Mouse (Mus musculus): ENCODE measurements around the gene Ndufb7. TPM values are rescaled to one million over a fixed set of nuclear protein-coding genes. Genes with fewer than 3 reads are reported as not detected.

The Ndufb7 gene
- polyA plus RNA-seq, 1 experiment, result 102 TPM

DNA sequence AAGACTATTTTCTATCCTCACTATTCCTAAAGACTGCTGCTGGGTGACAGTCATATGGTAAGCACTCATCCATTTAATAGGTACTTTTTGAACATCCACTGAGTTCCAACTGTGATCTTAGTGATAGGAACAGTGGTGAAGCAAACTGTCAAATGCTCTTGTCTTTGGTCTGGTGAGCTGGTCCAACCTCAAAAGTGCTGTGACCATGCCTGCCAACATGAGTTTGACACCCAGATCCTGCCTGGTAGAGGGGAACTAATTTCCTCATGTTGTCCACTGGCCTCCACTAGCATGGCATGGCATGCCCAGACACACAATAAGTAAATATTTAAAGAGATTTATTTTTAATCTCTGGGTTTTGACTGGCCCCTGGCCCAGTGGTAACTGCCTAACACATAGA is 50.2 kb downstream of the Ndufb7 start:
- TF ChIP-seq EP300 (IDR thresholded peaks at IDR 0.05; ENCODE audit: insufficient read depth, low read depth, low read length) (no peak), CTCF (IDR thresholded peaks at IDR 0.05; ENCODE audit: low read depth, low read length) (no peak)
- H3K9ac ChIP-seq (ENCODE audit: low read depth, poor library complexity, severe bottlenecking), result no peak overlapping the region
- no peak overlapping the region for H3K27ac ChIP-seq (ENCODE audit: insufficient read depth, low read length)
- no peaks in the 10 kb centered on the region for H3K27me3 ChIP-seq (ENCODE audit: control insufficient read depth, insufficient read depth, low read length, poor library complexity, severe bottlenecking)
- peaks cover 12% of the 10 kb centered on the region for H3K36me3 ChIP-seq (ENCODE audit: control insufficient read depth, insufficient read depth, low read length, poor library complexity, severe bottlenecking)
- no peak overlapping the region for H3K4me3 ChIP-seq (ENCODE audit: low read depth, low read length)
- no peaks in the 10 kb centered on the region for H3K4me1 ChIP-seq (ENCODE audit: control insufficient read depth, insufficient read depth, low read length)
- H3K9me3 ChIP-seq (replicated peaks; ENCODE audit: control insufficient read depth, insufficient read depth, low read length, poor library complexity, severe bottlenecking), result no peaks in the 10 kb centered on the region; the same call in 1 of the 2 replicates

DNA sequence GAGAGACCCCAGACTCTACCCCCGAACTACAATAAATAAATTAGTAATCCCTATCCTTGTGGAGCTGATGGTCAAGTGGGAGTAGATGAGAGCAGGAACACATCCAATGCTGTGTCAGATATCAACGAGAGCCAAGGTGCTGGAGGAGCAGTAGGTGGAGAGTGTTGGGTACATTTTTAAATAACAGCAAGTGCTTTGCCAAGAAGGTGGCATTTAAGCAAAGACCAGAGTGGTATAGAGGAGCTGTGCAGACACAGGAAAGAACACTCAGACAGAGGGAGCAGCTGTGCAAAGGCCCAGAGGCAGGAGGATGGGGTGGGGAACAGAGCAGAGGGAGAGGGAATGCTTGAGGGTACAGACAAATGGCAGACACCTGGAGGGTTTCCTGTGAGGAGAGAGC is 50.6 kb downstream of the Ndufb7 start:
- Histone ChIP-seq H3K36me3 (ENCODE audit: control insufficient read depth, insufficient read depth, low read length, poor library complexity, severe bottlenecking) (peaks cover 7% of the 10 kb centered on the region), H3K4me1 (ENCODE audit: control insufficient read depth, insufficient read depth, low read length) (no peaks in the 10 kb centered on the region), H3K9me3 (replicated peaks; ENCODE audit: control insufficient read depth, insufficient read depth, low read length, poor library complexity, severe bottlenecking) (no peaks in the 10 kb centered on the region; the same call in 1 of the 2 replicates), H3K4me3 (ENCODE audit: low read depth, low read length) (no peak overlapping the region), H3K9ac (ENCODE audit: low read depth, poor library complexity, severe bottlenecking) (no peak overlapping the region), H3K27ac (ENCODE audit: insufficient read depth, low read length) (no peak overlapping the region), H3K27me3 (ENCODE audit: control insufficient read depth, insufficient read depth, low read length, poor library complexity, severe bottlenecking) (no peaks in the 10 kb centered on the region)
- no peak for TF ChIP-seq POLR2A (IDR thresholded peaks at IDR 0.05; ENCODE audit: insufficient read depth, low read length)
- TF ChIP-seq EP300 (IDR thresholded peaks at IDR 0.05; ENCODE audit: insufficient read depth, low read depth, low read length), result no peak
- no peak for TF ChIP-seq CTCF (IDR thresholded peaks at IDR 0.05; ENCODE audit: low read depth, low read length)

DNA sequence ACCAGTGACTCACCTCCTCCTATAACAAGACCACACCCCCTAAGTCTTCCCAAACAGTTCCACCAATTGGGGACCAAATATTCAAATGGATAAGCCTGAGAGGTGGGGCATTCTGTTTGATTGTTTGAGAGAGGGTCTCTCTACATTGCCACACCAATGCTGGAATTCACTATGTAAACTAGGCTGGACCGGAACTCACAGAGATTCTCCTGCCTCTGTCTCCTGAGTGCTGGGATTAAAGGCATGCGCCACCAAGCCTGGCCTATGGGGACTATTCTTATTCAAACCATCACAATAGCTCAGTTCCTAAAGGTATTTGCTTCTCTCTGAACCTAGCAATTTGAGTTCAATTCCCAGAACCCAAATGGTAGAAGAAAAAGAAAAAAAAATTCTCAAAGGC is 52.1 kb downstream of the Ndufb7 start:
- Histone ChIP-seq H3K27ac (ENCODE audit: insufficient read depth, low read length) (no peak overlapping the region), H3K9ac (ENCODE audit: low read depth, poor library complexity, severe bottlenecking) (no peak overlapping the region)
- TF ChIP-seq POLR2A (IDR thresholded peaks at IDR 0.05; ENCODE audit: insufficient read depth, low read length) (no peak), EP300 (IDR thresholded peaks at IDR 0.05; ENCODE audit: insufficient read depth, low read depth, low read length) (no peak), CTCF (IDR thresholded peaks at IDR 0.05; ENCODE audit: low read depth, low read length) (no peak)

DNA sequence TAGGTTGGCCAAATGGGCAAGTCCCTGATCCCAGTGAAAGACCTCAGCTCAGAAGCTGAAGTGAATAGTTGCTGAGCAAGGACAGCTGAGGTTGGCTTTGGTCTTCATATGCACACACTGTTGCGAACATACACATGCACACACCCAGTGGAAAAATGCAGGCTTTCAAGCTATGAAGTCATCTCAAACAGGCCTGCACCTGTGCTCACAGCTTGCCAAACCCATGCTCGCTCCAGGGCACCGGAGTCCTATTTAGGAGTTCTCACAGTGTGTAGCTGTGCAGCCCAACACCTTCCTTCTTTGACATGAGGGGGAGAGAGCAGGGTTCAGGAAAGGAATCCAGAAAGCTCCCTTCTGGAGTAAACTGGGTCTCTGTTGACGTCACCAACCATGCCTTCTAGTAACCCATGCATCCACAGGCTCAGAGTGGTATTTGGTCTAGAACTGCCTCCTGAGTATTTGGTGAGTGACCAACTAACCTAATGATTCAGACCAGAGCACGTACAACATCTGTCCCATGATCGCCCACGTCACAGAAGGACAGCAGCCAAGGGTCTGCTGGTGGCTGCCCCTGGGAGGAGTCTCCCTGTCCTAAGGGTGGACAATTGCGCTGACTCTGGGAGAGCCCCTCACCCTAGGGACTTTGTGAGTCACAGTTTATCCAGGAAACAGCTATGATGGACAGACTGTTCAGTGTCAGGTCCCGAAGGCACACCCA is 53.3 kb downstream of the Ndufb7 start:
- TF ChIP-seq POLR2A (IDR thresholded peaks at IDR 0.05; ENCODE audit: insufficient read depth, low read length) (no peak), CTCF (IDR thresholded peaks at IDR 0.05; ENCODE audit: low read depth, low read length) (no peak)
- H3K9me3 ChIP-seq (replicated peaks; ENCODE audit: control insufficient read depth, insufficient read depth, low read length, poor library complexity, severe bottlenecking), result no peaks in the 10 kb centered on the region; the same call in 1 of the 2 replicates
- no peak overlapping the region for H3K9ac ChIP-seq (ENCODE audit: low read depth, poor library complexity, severe bottlenecking)
- H3K4me3 ChIP-seq (ENCODE audit: low read depth, low read length), result no peak overlapping the region
- no peaks in the 10 kb centered on the region for H3K4me1 ChIP-seq (ENCODE audit: control insufficient read depth, insufficient read depth, low read length)
- no peak overlapping the region for H3K27ac ChIP-seq (ENCODE audit: insufficient read depth, low read length)
- H3K36me3 ChIP-seq (ENCODE audit: control insufficient read depth, insufficient read depth, low read length, poor library complexity, severe bottlenecking), result no peaks in the 10 kb centered on the region
- no peaks in the 10 kb centered on the region for H3K27me3 ChIP-seq (ENCODE audit: control insufficient read depth, insufficient read depth, low read length, poor library complexity, severe bottlenecking)

More for the DNA sequence above, 52.1 kb downstream of the Ndufb7 start:
- H3K9me3 ChIP-seq (replicated peaks; ENCODE audit: control insufficient read depth, insufficient read depth, low read length, poor library complexity, severe bottlenecking), result no peaks in the 10 kb centered on the region; the same call in 1 of the 2 replicates
- H3K4me1 ChIP-seq (ENCODE audit: control insufficient read depth, insufficient read depth, low read length), result no peaks in the 10 kb centered on the region
- no peaks in the 10 kb centered on the region for H3K36me3 ChIP-seq (ENCODE audit: control insufficient read depth, insufficient read depth, low read length, poor library complexity, severe bottlenecking)
- H3K27me3 ChIP-seq (ENCODE audit: control insufficient read depth, insufficient read depth, low read length, poor library complexity, severe bottlenecking), result no peaks in the 10 kb centered on the region
- no peak overlapping the region for H3K4me3 ChIP-seq (ENCODE audit: low read depth, low read length)

Other genes with a start within 250 kb of the Ndufb7 start
- gene Elmod2, start 234.2 kb upstream of the Ndufb7 start, polyA plus RNA-seq (2011; ENCODE audit: insufficient read depth, insufficient read length, low read depth, missing spikeins), result 21.7 and 23.3 TPM in 2 replicates
- not detected in 2 replicates for gene Mgat4d, start 218.2 kb upstream of the Ndufb7 start, polyA plus RNA-seq (2011; ENCODE audit: insufficient read depth, insufficient read length, low read depth, missing spikeins)
- gene Clgn, start 176.8 kb upstream of the Ndufb7 start, polyA plus RNA-seq (2011; ENCODE audit: insufficient read depth, insufficient read length, low read depth, missing spikeins), result 4.8 and 5.6 TPM in 2 replicates
- gene Scoc, start 108.3 kb upstream of the Ndufb7 start, polyA plus RNA-seq (2011; ENCODE audit: insufficient read depth, insufficient read length, low read depth, missing spikeins), result 76.3 and 82.9 TPM in 2 replicates
- gene Olfr370, start 30.9 kb upstream of the Ndufb7 start, polyA plus RNA-seq (2011; ENCODE audit: insufficient read depth, insufficient read length, low read depth, missing spikeins), result 0.24 TPM in 1 of 2 replicates, not detected in the other
- gene Tecr, start 41.3 kb downstream of the Ndufb7 start, polyA plus RNA-seq (2011; ENCODE audit: insufficient read depth, insufficient read length, low read depth, missing spikeins), result 310 and 347 TPM in 2 replicates
- 28.2 and 32.2 TPM in 2 replicates for gene Dnajb1, start 41.5 kb downstream of the Ndufb7 start, polyA plus RNA-seq (2011; ENCODE audit: insufficient read depth, insufficient read length, low read depth, missing spikeins)
- 42.5 and 43.7 TPM in 2 replicates for gene Gipc1, start 86.0 kb downstream of the Ndufb7 start, polyA plus RNA-seq (2011; ENCODE audit: insufficient read depth, insufficient read length, low read depth, missing spikeins)
- gene Ptger1, start 100.0 kb downstream of the Ndufb7 start, polyA plus RNA-seq (2011; ENCODE audit: insufficient read depth, insufficient read length, low read depth, missing spikeins), result 0.58 TPM in 1 of 2 replicates, not detected in the other
- gene Pkn1, start 132.5 kb downstream of the Ndufb7 start, polyA plus RNA-seq (2011; ENCODE audit: insufficient read depth, insufficient read length, low read depth, missing spikeins), result 19.9 and 20.2 TPM in 2 replicates
- gene Ddx39, start 148.5 kb downstream of the Ndufb7 start, polyA plus RNA-seq (2011; ENCODE audit: insufficient read depth, insufficient read length, low read depth, missing spikeins), result 117 and 121 TPM in 2 replicates
- 16.8 and 17.5 TPM in 2 replicates for gene Adgre5, start 174.7 kb downstream of the Ndufb7 start, polyA plus RNA-seq (2011; ENCODE audit: insufficient read depth, insufficient read length, low read depth, missing spikeins)

All from ES-Bruce4 (cell line).